Mouse (Mus musculus): ENCODE results near the gene Nde1. TPM values are rescaled to one million over a fixed set of nuclear protein-coding genes. Genes with fewer than 3 reads are reported as not detected.

The Nde1 gene
- polyA plus RNA-seq (2012; rRNA removed), result 20.1 and 20.3 TPM in 2 replicates

GRCm38 (mm10) chr16:14162988-14163416 is at the start of gene Nde1, which contains the start of gene Marf1:
Gene Nde1, plus strand, starts transcription at chr16:14163275.
Gene Marf1, minus strand, starts transcription at chr16:14163351.

Other genes starting within 250 kb of the Nde1 start
- 192 and 199 TPM in 2 replicates for gene 2900011O08Rik, start 176.7 kb upstream of the Nde1 start, polyA plus RNA-seq (2012; rRNA removed)
- 1.0 and 1.3 TPM in 2 replicates for gene Ifitm7, start 176.4 kb upstream of the Nde1 start, polyA plus RNA-seq (2012; rRNA removed)
- 17.9 and 18.1 TPM in 2 replicates for gene Marf1, start 76 bp downstream of the Nde1 start, polyA plus RNA-seq (2012; rRNA removed)
- 0.87 and 1.2 TPM in 2 replicates for gene Myh11, start 128.1 kb downstream of the Nde1 start, polyA plus RNA-seq (2012; rRNA removed)
- gene Fopnl, start 154.1 kb downstream of the Nde1 start, polyA plus RNA-seq (2012; rRNA removed), result 88.5 and 94.8 TPM in 2 replicates
- 12.5 and 13.7 TPM in 2 replicates for gene Abcc1, start 198.3 kb downstream of the Nde1 start, polyA plus RNA-seq (2012; rRNA removed)

Data from central nervous system, embryonic 18 days (tissue).